Mouse (Mus musculus): ENCODE results near the gene Dlgap4.

- no peak for TF ChIP-seq CTCF (IDR thresholded peaks at IDR 0.05; ENCODE audit: control insufficient read depth, insufficient read depth, insufficient read length)
- no peak for TF ChIP-seq USF1 (IDR thresholded peaks at IDR 0.05; ENCODE audit: low read depth)
- TF ChIP-seq CEBPB (IDR thresholded peaks at IDR 0.05; ENCODE audit: low read depth): no peak
- no peak for TF ChIP-seq MYOG (IDR thresholded peaks at IDR 0.05; ENCODE audit: control insufficient read depth, extremely low read depth, insufficient read length)
- TF ChIP-seq MAX (IDR thresholded peaks at IDR 0.05): no peak
These were observed 33.0 kb upstream of the Dlgap4 start for GRCm38 (mm10) chr2:156580507-156580906.
